Mouse (Mus musculus) stomach, embryonic 15.5 days (tissue): ENCODE data around the gene Lgr4. TPM values are rescaled to one million over a fixed set of nuclear protein-coding genes. Genes with fewer than 3 reads are reported as not detected.
A peak's percentile ranks its signal among the peaks of the same experiment; 100 is the strongest.

ENCODE experiments used
- ATAC-seq: fragments of 200-750 bp; cut with Nextera tagmentation; 2 replicates; pipeline ENCODE4 v1.8.0; 2017; ENCODE audit warnings: low read depth, moderate number of reproducible peaks, moderate TSS enrichment; ENCODE audit not compliant: insufficient read depth, low FRiP score
- H3K27ac ChIP-seq: fragments of 300-500 bp; sonication (generic); 2 replicates; pipeline ENCODE4 v1.5.1; 2015; ENCODE audit warnings: mild to moderate bottlenecking, inconsistent platforms
- H3K27me3 ChIP-seq: fragments of 300-500 bp; sonication (generic); replicated peaks from 2 replicates; pipeline ENCODE4 v1.6.1; 2015; ENCODE audit warnings: inconsistent platforms
- H3K36me3 ChIP-seq: fragments of 300-500 bp; sonication (generic); 2 replicates; pipeline ENCODE4 v1.6.1; 2015; ENCODE audit warnings: inconsistent platforms
- H3K4me1 ChIP-seq: fragments of 300-500 bp; sonication (generic); 2 replicates; pipeline ENCODE4 v1.6.1; 2015; ENCODE audit warnings: inconsistent platforms
- H3K4me2 ChIP-seq: fragments of 300-500 bp; sonication (generic); 2 replicates; pipeline ENCODE4 v1.6.1; 2015; ENCODE audit warnings: mild to moderate bottlenecking, inconsistent platforms
- H3K4me3 ChIP-seq: fragments of 300-500 bp; sonication (generic); replicated peaks from 2 replicates; pipeline ENCODE4 v1.5.1; 2015; ENCODE audit warnings: inconsistent platforms
- H3K9ac ChIP-seq: fragments of 300-500 bp; sonication (generic); 2 replicates; pipeline ENCODE4 v1.6.1; 2015; ENCODE audit warnings: inconsistent platforms
- H3K9me3 ChIP-seq: fragments of 300-500 bp; sonication (generic); 2 replicates; pipeline ENCODE4 v1.6.1; 2016; ENCODE audit warnings: inconsistent platforms
- WGBS: fragments of 180-500 bp; shearing (Covaris S2); methylation state at CpG from one replicate; pipeline ENCODE4 v1.1.7; 2015; 5-methylcytosine and 5-hydroxymethylcytosine counted together
- polyA plus RNA-seq: library from polyadenylated mRNA; unstranded; fragments of >200 nt; fragmentation: Nextera tagmentation; extraction: Ambion mirVana; gene quantifications from 2 replicates; pipeline ENCODE4 v1.2.1, GENCODE M21; 2015

Gene Lgr4
- polyA plus RNA-seq, 1 experiment from 2014 or later, result 26.0 TPM

GRCm38 (mm10) chr2:109935194-109935593, 17.7 kb downstream of the Lgr4 start:
- no peak overlapping the region for H3K9ac ChIP-seq
- 85% methylated on average over 3 of the region's 3 CpGs for WGBS
- peaks cover 14% of the 10 kb centered on the region; the same call in 1 of the 2 replicates for H3K4me1 ChIP-seq
- ATAC-seq, result no peak
- H3K36me3 ChIP-seq, result no peaks in the 10 kb centered on the region
- no peak overlapping the region for H3K4me3 ChIP-seq
- no peaks in the 10 kb centered on the region for H3K27me3 ChIP-seq
- no peak overlapping the region for H3K4me2 ChIP-seq
- no peak overlapping the region for H3K27ac ChIP-seq
- no peaks in the 10 kb centered on the region for H3K9me3 ChIP-seq

GRCm38 (mm10) chr2:109935754-109936409, 18.4 kb downstream of the Lgr4 start:
- H3K4me2 ChIP-seq, result no peak overlapping the region
- no peak overlapping the region for H3K9ac ChIP-seq
- H3K4me3 ChIP-seq, result no peak overlapping the region
- H3K4me1 ChIP-seq, result peaks cover 14% of the 10 kb centered on the region; the same call in 1 of the 2 replicates
- WGBS, result 64% methylated on average over 11 of the region's 11 CpGs
- no peaks in the 10 kb centered on the region for H3K36me3 ChIP-seq
- no peak overlapping the region for H3K27ac ChIP-seq
- no peaks in the 10 kb centered on the region for H3K27me3 ChIP-seq
- no peak for ATAC-seq
- H3K9me3 ChIP-seq, result no peaks in the 10 kb centered on the region

GRCm38 (mm10) chr2:109936410-109936755, 18.9 kb downstream of the Lgr4 start:
- H3K4me3 ChIP-seq, result no peak overlapping the region
- H3K4me2 ChIP-seq, result no peak overlapping the region
- ATAC-seq, result no peak
- no peaks in the 10 kb centered on the region for H3K36me3 ChIP-seq
- peaks cover 14% of the 10 kb centered on the region; the same call in 1 of the 2 replicates for H3K4me1 ChIP-seq
- no peak overlapping the region for H3K9ac ChIP-seq
- H3K27ac ChIP-seq, result no peak overlapping the region
- no peaks in the 10 kb centered on the region for H3K27me3 ChIP-seq
- H3K9me3 ChIP-seq, result no peaks in the 10 kb centered on the region
- WGBS, result 46% methylated on average over 2 of the region's 2 CpGs

- H3K36me3 ChIP-seq, result no peaks in the 10 kb centered on the region
- WGBS, result 46% methylated on average over 5 of the region's 5 CpGs
- H3K4me3 ChIP-seq, result no peak overlapping the region
- no peaks in the 10 kb centered on the region for H3K27me3 ChIP-seq
- peak overlapping the region; percentile 44 for H3K27ac ChIP-seq
- ATAC-seq, result 0 out of 2 replicates have a peak, but pooled peaks have one; percentile 19
- H3K9me3 ChIP-seq, result no peaks in the 10 kb centered on the region
- 0 out of 2 replicates have a peak, but pooled peaks cover 3% of the 10 kb centered on the region for H3K4me1 ChIP-seq
- no peak overlapping the region for H3K9ac ChIP-seq
- H3K4me2 ChIP-seq, result no peak overlapping the region
Observed at GRCm38 (mm10) chr2:109941973-109942444, 24.6 kb downstream of the Lgr4 start.

GRCm38 (mm10) chr2:109942810-109943570, 25.5 kb downstream of the Lgr4 start:
- Histone ChIP-seq H3K4me3 (no peak overlapping the region), H3K4me2 (no peak overlapping the region), H3K27ac (no peak overlapping the region), H3K9me3 (no peaks in the 10 kb centered on the region), H3K27me3 (no peaks in the 10 kb centered on the region), H3K9ac (no peak overlapping the region), H3K4me1 (0 out of 2 replicates have a peak, but pooled peaks cover 3% of the 10 kb centered on the region), H3K36me3 (no peaks in the 10 kb centered on the region)
- WGBS, result 76% methylated on average over 8 of the region's 8 CpGs
- ATAC-seq, result no peak

GRCm38 (mm10) chr2:109944995-109945394, 27.5 kb downstream of the Lgr4 start:
- no peaks in the 10 kb centered on the region for H3K36me3 ChIP-seq
- H3K27me3 ChIP-seq, result no peaks in the 10 kb centered on the region
- H3K9me3 ChIP-seq, result no peaks in the 10 kb centered on the region
- no peak overlapping the region for H3K4me2 ChIP-seq
- no peak overlapping the region for H3K9ac ChIP-seq
- H3K4me1 ChIP-seq, result 0 out of 2 replicates have a peak, but pooled peaks cover 3% of the 10 kb centered on the region
- WGBS, result 78% methylated on average over 9 of the region's 9 CpGs
- no peak for ATAC-seq
- no peak overlapping the region for H3K4me3 ChIP-seq
- no peak overlapping the region for H3K27ac ChIP-seq

GRCm38 (mm10) chr2:109945532-109945931, 28.1 kb downstream of the Lgr4 start:
- Histone ChIP-seq H3K9ac (no peak overlapping the region), H3K4me2 (no peak overlapping the region), H3K4me3 (no peak overlapping the region), H3K36me3 (no peaks in the 10 kb centered on the region), H3K9me3 (no peaks in the 10 kb centered on the region), H3K4me1 (0 out of 2 replicates have a peak, but pooled peaks cover 3% of the 10 kb centered on the region), H3K27me3 (no peaks in the 10 kb centered on the region), H3K27ac (no peak overlapping the region)
- no peak for ATAC-seq
- 79% methylated on average over 4 of the region's 4 CpGs for WGBS

GRCm38 (mm10) chr2:109946426-109946825, 29.0 kb downstream of the Lgr4 start:
- Histone ChIP-seq H3K27me3 (no peaks in the 10 kb centered on the region), H3K9me3 (no peaks in the 10 kb centered on the region), H3K36me3 (no peaks in the 10 kb centered on the region), H3K9ac (no peak overlapping the region), H3K4me3 (no peak overlapping the region), H3K4me2 (no peak overlapping the region), H3K4me1 (0 out of 2 replicates have a peak, but pooled peaks cover 3% of the 10 kb centered on the region), H3K27ac (peak overlapping the region; percentile 31; the same call in 1 of the 2 replicates)
- WGBS, result 83% methylated on average over 6 of the region's 6 CpGs
- no peak for ATAC-seq

GRCm38 (mm10) chr2:109949519-109949918, 32.1 kb downstream of the Lgr4 start:
- H3K27ac ChIP-seq, result no peak overlapping the region
- H3K4me1 ChIP-seq, result peaks cover 17% of the 10 kb centered on the region; the same call in 1 of the 2 replicates
- no peak overlapping the region for H3K9ac ChIP-seq
- no peaks in the 10 kb centered on the region for H3K9me3 ChIP-seq
- no peaks in the 10 kb centered on the region for H3K27me3 ChIP-seq
- no peak overlapping the region for H3K4me3 ChIP-seq
- H3K36me3 ChIP-seq, result no peaks in the 10 kb centered on the region
- H3K4me2 ChIP-seq, result no peak overlapping the region
- no peak for ATAC-seq

- WGBS, result 62% methylated on average over 3 of the region's 3 CpGs
- ATAC-seq, result no peak
Observed at GRCm38 (mm10) chr2:109950311-109950710, 32.9 kb downstream of the Lgr4 start.

GRCm38 (mm10) chr2:109951050-109951449, 33.6 kb downstream of the Lgr4 start:
- H3K4me3 ChIP-seq, result no peak overlapping the region
- no peak overlapping the region for H3K9ac ChIP-seq
- WGBS, result 47% methylated on average over 4 of the region's 4 CpGs
- H3K27me3 ChIP-seq, result no peaks in the 10 kb centered on the region
- H3K4me2 ChIP-seq, result no peak overlapping the region
- no peak overlapping the region for H3K27ac ChIP-seq
- H3K36me3 ChIP-seq, result no peaks in the 10 kb centered on the region
- peak; percentile 41; the same call in 1 of the 2 replicates for ATAC-seq
- H3K4me1 ChIP-seq, result peaks cover 21% of the 10 kb centered on the region; the same call in 1 of the 2 replicates
- H3K9me3 ChIP-seq, result no peaks in the 10 kb centered on the region

More at GRCm38 (mm10) chr2:109950311-109950710, 32.9 kb downstream of the Lgr4 start:
- Histone ChIP-seq H3K36me3 (no peaks in the 10 kb centered on the region), H3K4me3 (no peak overlapping the region), H3K27me3 (no peaks in the 10 kb centered on the region), H3K4me2 (no peak overlapping the region), H3K9ac (no peak overlapping the region), H3K27ac (no peak overlapping the region), H3K4me1 (peaks cover 21% of the 10 kb centered on the region; the same call in 1 of the 2 replicates), H3K9me3 (no peaks in the 10 kb centered on the region)
